Mouse (Mus musculus) stomach, postnatal 0 days (tissue): ENCODE measurements around the gene Retreg1.

ENCODE experiments used
- CTCF ChIP-seq: IDR thresholded peaks from 2 replicates; pipeline ENCODE4 v1.5.1; 2016; ENCODE audit warnings: antibody characterized with exemption, low read depth, mild to moderate bottlenecking, moderate library complexity
- EP300 ChIP-seq: optimal IDR thresholded peaks from 2 replicates; pipeline ENCODE3; 2016; ENCODE audit warnings: antibody characterized with exemption

DNA sequence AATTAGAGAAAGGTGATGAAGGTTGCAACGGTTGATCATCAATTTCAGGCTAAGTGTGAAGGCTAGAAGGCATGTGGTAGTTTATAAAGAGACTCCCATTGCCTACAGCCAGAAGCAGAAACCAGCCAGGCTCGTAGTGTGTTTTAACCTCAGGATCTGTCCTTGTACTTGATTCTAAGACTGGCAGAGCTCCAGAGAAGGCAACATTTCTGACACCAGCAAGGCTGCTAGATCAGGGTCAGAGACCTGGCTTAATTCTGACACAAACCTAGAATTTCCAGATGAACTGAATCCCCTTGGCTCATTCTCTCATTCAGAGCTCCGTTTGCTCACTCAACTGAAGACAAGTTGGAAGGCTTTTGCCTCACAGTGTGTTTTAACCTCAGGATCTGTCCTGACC, 165.6 kb downstream of the Retreg1 start:
- no peak for TF ChIP-seq CTCF
- no peak for TF ChIP-seq EP300
